Mouse (Mus musculus) cerebellum, postnatal 25 days (tissue): Measurements from ENCODE around the gene Mtmr4.

ENCODE experiments used
- DNase-seq, 2 experiments: peaks; one replicate each; pipeline ENCODE4 v3.0.0; 2021; ENCODE audit warnings: mixed read lengths in 2 of 2

Gene Mtmr4

GRCm38 (mm10) chr11:87615952-87616351 lies 24.0 kb downstream of the Mtmr4 start:
- DNase-seq = no peak

- DNase-seq = peak in 1 of 2 experiments; percentile 26
Measured at GRCm38 (mm10) chr11:87616790-87617474, 25.0 kb downstream of the Mtmr4 start, which contains the start of gene Hsf5. Gene Hsf5 (plus strand): TSS chr11:87617164.

GRCm38 (mm10) chr11:87617606-87618005 lies 25.6 kb downstream of the Mtmr4 start:
- DNase-seq = no peak

- DNase-seq = no peak
Measured at GRCm38 (mm10) chr11:87623160-87623559, 31.2 kb downstream of the Mtmr4 start.

- DNase-seq = peak in 1 of 2 experiments; percentile 66
Measured at GRCm38 (mm10) chr11:87629859-87630258, 37.9 kb downstream of the Mtmr4 start.

GRCm38 (mm10) chr11:87638793-87639192 lies 46.8 kb downstream of the Mtmr4 start:
- no peak for DNase-seq

- peak; percentile 78 to 80 for DNase-seq
Measured at GRCm38 (mm10) chr11:87639206-87639605, 47.2 kb downstream of the Mtmr4 start.

- no peak for DNase-seq
Measured at GRCm38 (mm10) chr11:87642865-87643264, 50.9 kb downstream of the Mtmr4 start.

GRCm38 (mm10) chr11:87654693-87655092 lies 62.7 kb downstream of the Mtmr4 start:
- DNase-seq = no peak

GRCm38 (mm10) chr11:87659216-87659615 lies 67.3 kb downstream of the Mtmr4 start:
- DNase-seq = no peak

GRCm38 (mm10) chr11:87662407-87662806 lies 70.4 kb downstream of the Mtmr4 start, which contains the start of gene Rnf43:
Gene Rnf43 (plus strand): TSS chr11:87662722.
- peak; percentile 91 to 94 for DNase-seq

- no peak for DNase-seq
Measured at GRCm38 (mm10) chr11:87662822-87663221, 70.9 kb downstream of the Mtmr4 start.

GRCm38 (mm10) chr11:87663948-87664347 lies 72.0 kb downstream of the Mtmr4 start:
- DNase-seq = no peak

GRCm38 (mm10) chr11:87664521-87664920 lies 72.6 kb downstream of the Mtmr4 start:
- DNase-seq = peak in 1 of 2 experiments; percentile 26

- no peak for DNase-seq
Measured at GRCm38 (mm10) chr11:87665224-87665623, 73.3 kb downstream of the Mtmr4 start.

GRCm38 (mm10) chr11:87665658-87666057 lies 73.7 kb downstream of the Mtmr4 start:
- no peak for DNase-seq
